Mouse (Mus musculus): ENCODE measurements around the gene Lix1.

The Lix1 gene

DNA sequence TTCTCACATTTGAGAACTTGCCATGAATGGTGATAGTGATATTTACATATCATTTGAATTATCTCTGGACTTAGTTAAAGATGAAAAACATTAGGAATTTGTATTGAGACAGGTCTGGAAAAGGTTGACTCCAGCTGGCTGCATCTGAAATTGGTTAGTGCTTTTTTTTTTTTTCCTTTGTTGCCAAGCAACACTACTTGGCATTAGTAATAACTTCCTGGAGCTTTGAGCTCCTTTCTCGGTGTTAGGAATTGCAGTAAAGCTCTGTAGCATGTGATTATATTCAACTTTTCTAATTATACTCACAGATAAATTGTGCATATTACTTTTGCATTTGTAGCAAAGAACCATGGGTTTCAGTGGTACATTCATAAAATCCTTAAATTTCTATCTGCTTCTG lies 96.4 kb downstream of the Lix1 start:
- no peak for DNase-seq

GRCm38 (mm10) chr17:17499278-17499677 lies 96.8 kb downstream of the Lix1 start:
- no peak for DNase-seq

GRCm38 (mm10) chr17:17506677-17507076 lies 104.2 kb downstream of the Lix1 start:
- DNase-seq: no peak
